Mouse (Mus musculus) myocyte (in vitro differentiated cells): ENCODE measurements at regions not wholly inside any gene's neighbourhood (a gene's known extent, or its start where the extent isn't known, plus 50 kb on each side); places are given as distances from the start of the nearest gene placed in this dataset.

Experiments used
- H3K27me3 ChIP-seq: one replicate; pipeline ENCODE4 v1.6.1; 2011; ENCODE audit not compliant: control insufficient read depth, insufficient read depth, insufficient read length
- H3K36me3 ChIP-seq: one replicate; pipeline ENCODE4 v1.6.1; 2011; ENCODE audit not compliant: control insufficient read depth, insufficient read depth
- H3K4me2 ChIP-seq: one replicate; pipeline ENCODE4 v1.6.1; 2011; ENCODE audit warnings: low read depth, control low read depth
- H3K4me3 ChIP-seq: one replicate; pipeline ENCODE4 v1.5.1; 2011; ENCODE audit warnings: mild to moderate bottlenecking, control low read depth, moderate library complexity
- H3K79me2 ChIP-seq: one replicate; pipeline ENCODE4 v1.6.1; 2011; ENCODE audit not compliant: control insufficient read depth, insufficient read depth
- H3ac ChIP-seq: one replicate; pipeline ENCODE4 v1.6.1; 2011; ENCODE audit not compliant: control insufficient read depth, insufficient read length
- CEBPB ChIP-seq: IDR thresholded peaks from 2 replicates; pipeline ENCODE4 v1.6.1; 2011; ENCODE audit warnings: mild to moderate bottlenecking, moderate library complexity; ENCODE audit not compliant: poor library complexity, insufficient read depth, severe bottlenecking
- E2F4 ChIP-seq: IDR thresholded peaks from one replicate; pipeline ENCODE4 v1.6.1; 2011; ENCODE audit warnings: mild to moderate bottlenecking, control low read depth, moderate library complexity; ENCODE audit not compliant: insufficient read depth
- MAX ChIP-seq: IDR thresholded peaks from one replicate; pipeline ENCODE4 v1.6.1; 2011; ENCODE audit warnings: low read depth, mild to moderate bottlenecking, control low read depth
- MYOD1 ChIP-seq, 3 experiments: IDR thresholded peaks; one replicate each; pipeline ENCODE4 v1.6.1; 2011; ENCODE audit warnings: control low read depth in 2 of 3, low read depth in 2 of 3, mild to moderate bottlenecking in 2 of 3, moderate library complexity in 1 of 3; ENCODE audit not compliant: insufficient read length in 2 of 3, control insufficient read depth in 1 of 3
- MYOG ChIP-seq, 3 experiments: IDR thresholded peaks; one replicate each; pipeline ENCODE4 v1.6.1; 2011; ENCODE audit warnings: control low read depth in 2 of 3, low read depth in 2 of 3, mild to moderate bottlenecking in 2 of 3; ENCODE audit not compliant: insufficient read length in 2 of 3, control insufficient read depth in 1 of 3, insufficient read depth in 1 of 3
- POLR2A ChIP-seq: IDR thresholded peaks from one replicate; pipeline ENCODE4 v1.6.1; 2011; ENCODE audit warnings: low read depth, mild to moderate bottlenecking, control low read depth, moderate library complexity; ENCODE audit not compliant: insufficient read length
- POLR2AphosphoS2 ChIP-seq: IDR thresholded peaks from one replicate; pipeline ENCODE4 v1.6.1; 2011; ENCODE audit warnings: low read depth, control low read depth; ENCODE audit not compliant: insufficient read length
- REST ChIP-seq: IDR thresholded peaks from one replicate; pipeline ENCODE4 v1.6.1; 2011; ENCODE audit warnings: mild to moderate bottlenecking, control low read depth, moderate library complexity; ENCODE audit not compliant: insufficient read depth, insufficient read length
- SRF ChIP-seq: IDR thresholded peaks from one replicate; pipeline ENCODE4 v1.6.1; 2011; ENCODE audit warnings: low read depth; ENCODE audit not compliant: control insufficient read depth, insufficient read length
- TCF12 ChIP-seq: IDR thresholded peaks from one replicate; pipeline ENCODE4 v1.6.1; 2011; ENCODE audit warnings: mild to moderate bottlenecking, control low read depth; ENCODE audit not compliant: poor library complexity, insufficient read depth, severe bottlenecking
- TCF3 ChIP-seq: IDR thresholded peaks from one replicate; pipeline ENCODE4 v1.6.1; 2011; ENCODE audit warnings: low read depth, control low read depth; ENCODE audit not compliant: insufficient read length
- USF1 ChIP-seq: IDR thresholded peaks from one replicate; pipeline ENCODE4 v1.6.1; 2011; ENCODE audit warnings: low read depth, mild to moderate bottlenecking, control low read depth, moderate library complexity

DNA sequence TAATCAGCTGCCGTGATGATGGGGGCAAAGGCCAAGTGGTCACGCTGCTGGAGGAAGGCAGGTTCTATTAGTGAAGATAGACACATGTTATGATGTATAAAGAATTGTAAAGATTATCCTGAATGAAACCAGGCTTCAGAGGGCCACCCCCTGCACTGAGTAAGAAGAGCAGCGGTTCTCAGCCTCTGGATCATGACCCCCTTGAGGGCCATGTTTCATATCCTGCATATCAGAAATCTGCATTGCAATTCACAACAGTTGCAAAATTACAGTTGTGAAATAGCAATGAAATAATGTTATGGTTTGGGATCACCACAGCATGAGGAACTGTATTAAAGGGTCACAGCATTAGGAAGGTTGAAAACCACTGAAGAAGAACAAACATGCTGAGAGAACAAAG, 162.5 kb upstream of the Zranb2 start:
- Histone ChIP-seq H3K27me3 (no peaks in the 10 kb centered on the region), H3K4me2 (no peak overlapping the region), H3K79me2 (no peaks in the 10 kb centered on the region), H3K36me3 (no peaks in the 10 kb centered on the region), H3ac (no peak overlapping the region), H3K4me3 (no peak overlapping the region)
- TF ChIP-seq REST (no peak), SRF (no peak), POLR2A (no peak), USF1 (no peak), TCF12 (no peak), MYOD1 (IDR thresholded peaks at IDR 0.05; ENCODE audit: control insufficient read depth in 1 of 3, insufficient read length in 2 of 3, low read depth in 2 of 3) (no peak), MAX (no peak), TCF3 (no peak), CEBPB (no peak), POLR2AphosphoS2 (no peak), MYOG (IDR thresholded peaks at IDR 0.05; ENCODE audit: control insufficient read depth in 1 of 3, insufficient read depth in 1 of 3, insufficient read length in 2 of 3, low read depth in 2 of 3) (no peak)

- no peak overlapping the region for H3K4me2 ChIP-seq
- H3K36me3 ChIP-seq: no peaks in the 10 kb centered on the region
- no peaks in the 10 kb centered on the region for H3K79me2 ChIP-seq
- no peak overlapping the region for H3ac ChIP-seq
- TF ChIP-seq MYOD1 (IDR thresholded peaks at IDR 0.05; ENCODE audit: control insufficient read depth in 1 of 3, insufficient read length in 2 of 3, low read depth in 2 of 3): no peak
- TF ChIP-seq USF1: no peak
- no peak for TF ChIP-seq POLR2A
- TF ChIP-seq CEBPB: no peak
- no peak for TF ChIP-seq MAX
- TF ChIP-seq MYOG (IDR thresholded peaks at IDR 0.05; ENCODE audit: control insufficient read depth in 1 of 3, insufficient read depth in 1 of 3, insufficient read length in 2 of 3, low read depth in 2 of 3): no peak
- TF ChIP-seq POLR2AphosphoS2: no peak
- TF ChIP-seq E2F4: no peak
- no peak for TF ChIP-seq TCF3
- no peak for TF ChIP-seq SRF
- no peak for TF ChIP-seq REST
- TF ChIP-seq TCF12: no peak
- H3K4me3 ChIP-seq: no peak overlapping the region
- H3K27me3 ChIP-seq: no peaks in the 10 kb centered on the region
Observed at GRCm38 (mm10) chr3:157373333-157373732, 160.6 kb upstream of the Zranb2 start.

GRCm38 (mm10) chr3:157374178-157374577, 159.8 kb upstream of the Zranb2 start:
- Histone ChIP-seq H3K36me3 (no peaks in the 10 kb centered on the region), H3K4me3 (no peak overlapping the region), H3ac (no peak overlapping the region), H3K27me3 (no peaks in the 10 kb centered on the region), H3K4me2 (no peak overlapping the region), H3K79me2 (no peaks in the 10 kb centered on the region)
- TF ChIP-seq TCF3: no peak
- TF ChIP-seq MAX: no peak
- TF ChIP-seq E2F4: no peak
- TF ChIP-seq REST: no peak
- TF ChIP-seq USF1: no peak
- no peak for TF ChIP-seq MYOG (IDR thresholded peaks at IDR 0.05; ENCODE audit: control insufficient read depth in 1 of 3, insufficient read depth in 1 of 3, insufficient read length in 2 of 3, low read depth in 2 of 3)
- TF ChIP-seq SRF: no peak
- TF ChIP-seq CEBPB: no peak
- no peak for TF ChIP-seq POLR2A
- no peak for TF ChIP-seq MYOD1 (IDR thresholded peaks at IDR 0.05; ENCODE audit: control insufficient read depth in 1 of 3, insufficient read length in 2 of 3, low read depth in 2 of 3)
- TF ChIP-seq POLR2AphosphoS2: no peak
- no peak for TF ChIP-seq TCF12

- no peak overlapping the region for H3K4me2 ChIP-seq
- no peaks in the 10 kb centered on the region for H3K27me3 ChIP-seq
- TF ChIP-seq REST: no peak
- TF ChIP-seq POLR2A: no peak
- TF ChIP-seq MYOD1 (IDR thresholded peaks at IDR 0.05; ENCODE audit: control insufficient read depth in 1 of 3, insufficient read length in 2 of 3, low read depth in 2 of 3): no peak
- no peak for TF ChIP-seq E2F4
- no peak for TF ChIP-seq SRF
- TF ChIP-seq TCF3: no peak
- H3K4me3 ChIP-seq: no peak overlapping the region
- no peak overlapping the region for H3ac ChIP-seq
- H3K79me2 ChIP-seq: no peaks in the 10 kb centered on the region
- no peaks in the 10 kb centered on the region for H3K36me3 ChIP-seq
Observed at GRCm38 (mm10) chr3:157377531-157377930, 156.4 kb upstream of the Zranb2 start.

GRCm38 (mm10) chr3:157378127-157378526, 155.8 kb upstream of the Zranb2 start:
- Histone ChIP-seq H3K36me3 (no peaks in the 10 kb centered on the region), H3K27me3 (no peaks in the 10 kb centered on the region)
- TF ChIP-seq POLR2A (no peak), SRF (no peak), CEBPB (no peak), TCF3 (no peak), MYOG (IDR thresholded peaks at IDR 0.05; ENCODE audit: control insufficient read depth in 1 of 3, insufficient read depth in 1 of 3, insufficient read length in 2 of 3, low read depth in 2 of 3) (no peak), USF1 (no peak), MYOD1 (IDR thresholded peaks at IDR 0.05; ENCODE audit: control insufficient read depth in 1 of 3, insufficient read length in 2 of 3, low read depth in 2 of 3) (no peak), REST (no peak), E2F4 (no peak), POLR2AphosphoS2 (no peak), TCF12 (no peak), MAX (no peak)

More at GRCm38 (mm10) chr3:157378127-157378526, 155.8 kb upstream of the Zranb2 start:
- no peaks in the 10 kb centered on the region for H3K79me2 ChIP-seq
- H3K4me2 ChIP-seq: no peak overlapping the region
- no peak overlapping the region for H3K4me3 ChIP-seq
- no peak overlapping the region for H3ac ChIP-seq
